33 mouse cellular contexts compared by ENCODE assay signal in the genomic region with DNA sequence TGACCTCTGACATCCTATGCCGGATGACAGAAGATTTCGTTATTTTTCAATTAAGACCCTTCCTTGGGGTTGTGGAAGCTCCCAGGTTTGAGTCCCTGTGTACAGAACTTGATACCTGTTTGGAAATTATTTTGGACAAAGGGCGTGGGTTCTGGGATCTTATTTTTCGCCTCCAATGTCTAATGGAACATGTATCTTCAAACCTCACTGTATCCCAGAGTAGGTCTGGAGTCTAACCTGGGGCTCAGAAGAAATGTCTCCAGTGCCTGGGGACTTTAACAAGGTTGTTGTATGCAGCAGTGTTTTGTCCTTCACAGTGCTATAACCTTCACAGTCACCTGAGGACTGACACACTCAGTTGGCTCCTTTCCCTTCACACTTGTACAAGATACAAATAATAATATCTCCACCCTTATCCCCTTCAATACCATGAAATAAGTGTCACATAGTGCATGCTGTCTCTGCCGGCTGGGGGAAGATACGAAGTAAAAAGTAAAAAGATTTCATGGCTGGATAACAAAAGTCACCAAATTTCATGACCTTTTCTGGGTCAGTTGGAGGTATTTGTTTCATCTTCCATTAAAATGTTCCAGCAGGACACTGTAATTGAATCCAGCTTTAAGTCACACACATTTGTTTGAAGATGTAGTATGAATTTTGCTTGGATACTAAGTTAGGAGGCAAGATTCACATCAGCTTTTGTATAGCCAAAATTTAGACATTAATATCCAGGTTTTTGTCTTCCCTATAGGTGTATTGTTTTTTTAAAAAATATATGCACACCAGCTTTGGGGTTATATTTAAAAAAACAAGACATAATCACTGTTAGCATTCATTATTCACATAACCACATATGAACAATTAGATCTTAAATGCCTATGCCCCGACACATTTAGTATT. TPM values are rescaled to one million over a fixed set of nuclear protein-coding genes. Genes with fewer than 3 reads are reported as not detected.
DNase-seq lines count a peak whose midpoint lies in the region; ATAC-seq lines count a peak whose summit lies in the region.
"Had no signal": no experiment of that assay in that cellular context is flagged by ENCODE, and none has a peak within 500 bp of the region (broad histone marks: within the 10 kb centered on the region; RNA-seq: fewer than 3 reads in every experiment).

No protein-coding gene starts in this region.

- no peak overlapping the region for H3K27ac ChIP-seq in midbrain, embryonic 11.5 days (ENCODE audit: low read depth, low read length)
- H3K27ac ChIP-seq in midbrain, embryonic 14.5 days (replicated peaks; ENCODE audit: low read depth, low read length), result no peak overlapping the region
- H3K27ac ChIP-seq: embryonic facial prominence, embryonic 15.5 days; hindbrain, postnatal 0 days; limb, embryonic 15.5 days; liver, embryonic 14.5 days had no signal

- DNase-seq in embryo, embryonic 11 days, result peak; percentile 27
- no peak for DNase-seq in embryo, embryonic 10.5 days (ENCODE audit: low spot score)
- DNase-seq in kidney, adult 9 months, result peak; percentile 22
- no peak for DNase-seq in kidney, adult 11 months
- peak; percentile 94 for DNase-seq in midbrain, embryonic 11.5 days (ENCODE audit: low spot score, missing footprints)
- DNase-seq in midbrain, embryonic 14.5 days, result no peak
- DNase-seq in layer of hippocampus, postnatal 14 days (ENCODE audit: low spot score in 2 of 2), result no peak
- no peak for DNase-seq in B cell, adult 2 months
- DNase-seq: adrenal gland, adult 8-10 months; cerebellum, adult 11-12 months; cerebellum, postnatal 10 days; gastrocnemius, postnatal 10 days; lung, embryonic 14.5 days; retina, postnatal 1 day; right cerebral cortex, postnatal 25 days; spleen, adult 18-20 months had no signal

- no peaks in the 10 kb centered on the region for H3K36me3 ChIP-seq in midbrain, embryonic 11.5 days (ENCODE audit: control insufficient read depth, insufficient read depth, low read length)
- no peaks in the 10 kb centered on the region for H3K36me3 ChIP-seq in midbrain, embryonic 14.5 days (ENCODE audit: control insufficient read depth, insufficient read depth, low read length)
- H3K36me3 ChIP-seq: embryonic facial prominence, embryonic 15.5 days; limb, embryonic 15.5 days had no signal

- no peaks in the 10 kb centered on the region for H3K9me3 ChIP-seq in midbrain, embryonic 11.5 days (ENCODE audit: control insufficient read depth, low read length)
- no peaks in the 10 kb centered on the region for H3K9me3 ChIP-seq in midbrain, embryonic 14.5 days (ENCODE audit: control insufficient read depth, low read length)
- H3K9me3 ChIP-seq: embryonic facial prominence, embryonic 15.5 days; limb, embryonic 15.5 days had no signal

- peaks cover 98% of the 10 kb centered on the region for H3K27me3 ChIP-seq in midbrain, embryonic 11.5 days (ENCODE audit: control insufficient read depth, insufficient read depth, low read length)
- H3K27me3 ChIP-seq in midbrain, embryonic 14.5 days (ENCODE audit: control insufficient read depth, insufficient read depth, low read length), result peaks cover 99% of the 10 kb centered on the region

- WGBS in midbrain, embryonic 11.5 days, result 8% methylated on average over 7 of the region's 7 CpGs
- WGBS in midbrain, embryonic 14.5 days, result 9% methylated on average over 7 of the region's 7 CpGs

- peaks cover 4% of the 10 kb centered on the region; the same call in 1 of the 2 replicates for H3K4me1 ChIP-seq in midbrain, embryonic 11.5 days (ENCODE audit: control insufficient read depth, insufficient read depth, low read length)
- no peaks in the 10 kb centered on the region for H3K4me1 ChIP-seq in midbrain, embryonic 14.5 days (ENCODE audit: control insufficient read depth, insufficient read depth, low read length)

- H3K4me2 ChIP-seq in midbrain, embryonic 11.5 days, result no peak overlapping the region
- H3K4me2 ChIP-seq in midbrain, embryonic 14.5 days (ENCODE audit: low read length), result no peak overlapping the region
- H3K4me2 ChIP-seq: embryonic facial prominence, embryonic 15.5 days; heart, embryonic 11.5 days; limb, embryonic 15.5 days; lung, embryonic 14.5 days had no signal

- no peak overlapping the region for H3K9ac ChIP-seq in midbrain, embryonic 11.5 days (ENCODE audit: low read length)
- H3K9ac ChIP-seq in midbrain, embryonic 14.5 days (replicated peaks; ENCODE audit: low read length), result no peak overlapping the region
- H3K9ac ChIP-seq: embryonic facial prominence, embryonic 15.5 days; limb, embryonic 15.5 days; liver, embryonic 14.5 days; lung, embryonic 14.5 days had no signal

- H3K4me3 ChIP-seq in midbrain, embryonic 11.5 days (ENCODE audit: low read depth, low read length), result no peak overlapping the region
- H3K4me3 ChIP-seq in midbrain, embryonic 14.5 days (replicated peaks; ENCODE audit: low read depth, low read length), result no peak overlapping the region
- H3K4me3 ChIP-seq: embryonic facial prominence, embryonic 15.5 days; limb, embryonic 15.5 days; myocyte had no signal

- no peak for ATAC-seq in midbrain, embryonic 11.5 days (ENCODE audit: low FRiP score)
- no peak for ATAC-seq in midbrain, embryonic 14.5 days (ENCODE audit: low FRiP score, low TSS enrichment)
- ATAC-seq: CD4-positive, CD25-positive, alpha-beta regulatory T cell, adult 4 months; forebrain, embryonic 16.5 days; hindbrain, postnatal 0 days; midbrain, embryonic 16.5 days had no signal

RNA-seq across cellular contexts. Expression of gene Hoxb9, which starts 4.0 kb away (rescaled TPM):
- not detected in 2 replicates for polyA plus RNA-seq in midbrain, embryonic 11.5 days (2014; fragmentation: Nextera tagmentation; extraction: Ambion mirVana)
- polyA plus RNA-seq in midbrain, embryonic 14.5 days (2014; fragmentation: Nextera tagmentation; extraction: Ambion mirVana), result not detected in 2 replicates
- total RNA-seq in layer of hippocampus, postnatal 14 days (2021), result not detected
- total RNA-seq: granulocyte monocyte progenitor cell, adult 5-6 weeks; hindbrain, postnatal 0 days; layer of hippocampus, adult 8-10 months; left cerebral cortex, postnatal 25 days; megakaryocyte, adult 5-6 weeks had no signal
- polyA plus RNA-seq: cortical plate, adult 2 months; embryonic facial prominence, embryonic 15.5 days; forebrain, embryonic 16.5 days; heart, postnatal 0 days; hindbrain, postnatal 0 days; midbrain, embryonic 16.5 days had no signal

RNA-seq across cellular contexts. Expression of gene Hoxb8, which starts 14.4 kb away (rescaled TPM):
- polyA plus RNA-seq in midbrain, embryonic 11.5 days (2014; fragmentation: Nextera tagmentation; extraction: Ambion mirVana), result not detected in 2 replicates
- polyA plus RNA-seq in midbrain, embryonic 14.5 days (2014; fragmentation: Nextera tagmentation; extraction: Ambion mirVana), result not detected in 2 replicates
- total RNA-seq in layer of hippocampus, postnatal 14 days (2021), result not detected
- total RNA-seq: granulocyte monocyte progenitor cell, adult 5-6 weeks; hematopoietic stem cell, adult 5-6 weeks; layer of hippocampus, adult 8-10 months; left cerebral cortex, postnatal 25 days; megakaryocyte, adult 5-6 weeks had no signal
- polyA plus RNA-seq: CD4-positive, CD25-positive, alpha-beta regulatory T cell, adult 4 months; cortical plate, adult 2 months; embryonic facial prominence, embryonic 15.5 days; forebrain, embryonic 16.5 days; heart, postnatal 0 days; midbrain, embryonic 16.5 days; thymus, postnatal 0 days had no signal

RNA-seq across cellular contexts. Expression of gene Hoxb7, which starts 19.2 kb away (rescaled TPM):
- polyA plus RNA-seq in midbrain, embryonic 11.5 days (2014; fragmentation: Nextera tagmentation; extraction: Ambion mirVana), result not detected in 2 replicates
- polyA plus RNA-seq in midbrain, embryonic 14.5 days (2014; fragmentation: Nextera tagmentation; extraction: Ambion mirVana), result not detected in 2 replicates
- not detected for total RNA-seq in layer of hippocampus, postnatal 14 days (2021)
- total RNA-seq: granulocyte monocyte progenitor cell, adult 5-6 weeks; hematopoietic stem cell, adult 5-6 weeks; layer of hippocampus, adult 8-10 months; left cerebral cortex, postnatal 25 days; megakaryocyte, adult 5-6 weeks had no signal
- polyA plus RNA-seq: CD4-positive, CD25-positive, alpha-beta regulatory T cell, adult 4 months; cortical plate, adult 2 months; embryonic facial prominence, embryonic 15.5 days; forebrain, embryonic 16.5 days; midbrain, embryonic 16.5 days; thymus, postnatal 0 days had no signal

RNA-seq across cellular contexts. Expression of gene Hoxb6, which starts 25.0 kb away (rescaled TPM):
- not detected in 2 replicates for polyA plus RNA-seq in midbrain, embryonic 11.5 days (2014; fragmentation: Nextera tagmentation; extraction: Ambion mirVana)
- not detected in 2 replicates for polyA plus RNA-seq in midbrain, embryonic 14.5 days (2014; fragmentation: Nextera tagmentation; extraction: Ambion mirVana)
- not detected for total RNA-seq in layer of hippocampus, postnatal 14 days (2021)
- total RNA-seq: granulocyte monocyte progenitor cell, adult 5-6 weeks; layer of hippocampus, adult 8-10 months; left cerebral cortex, postnatal 25 days; megakaryocyte, adult 5-6 weeks had no signal
- polyA plus RNA-seq: CD4-positive, CD25-positive, alpha-beta regulatory T cell, adult 4 months; cortical plate, adult 2 months; embryonic facial prominence, embryonic 15.5 days; forebrain, embryonic 16.5 days; heart, postnatal 0 days; midbrain, embryonic 16.5 days; myocyte had no signal

RNA-seq across cellular contexts. Expression of gene Hoxb5, which starts 35.9 kb away (rescaled TPM):
- polyA plus RNA-seq in midbrain, embryonic 11.5 days (2014; fragmentation: Nextera tagmentation; extraction: Ambion mirVana), result not detected in 2 replicates
- polyA plus RNA-seq in midbrain, embryonic 14.5 days (2014; fragmentation: Nextera tagmentation; extraction: Ambion mirVana), result not detected in 2 replicates
- not detected for total RNA-seq in layer of hippocampus, postnatal 14 days (2021)
- total RNA-seq: layer of hippocampus, adult 8-10 months; left cerebral cortex, postnatal 25 days; megakaryocyte, adult 5-6 weeks had no signal
- polyA plus RNA-seq: CD4-positive, CD25-positive, alpha-beta regulatory T cell, adult 4 months; cortical plate, adult 2 months; embryonic facial prominence, embryonic 15.5 days; forebrain, embryonic 16.5 days; midbrain, embryonic 16.5 days; myocyte had no signal

Comparison
In these comparisons a context has a peak if more than half of its experiments do, and no peak if none do; other contexts are left out.
1. DNase-seq: peak in embryo, embryonic 11 days (single experiment), kidney, adult 9 months (single experiment) and midbrain, embryonic 11.5 days (single experiment); none in embryo, embryonic 10.5 days (single experiment), kidney, adult 11 months (single experiment), midbrain, embryonic 14.5 days (single experiment), layer of hippocampus, postnatal 14 days (0 of 2) and B cell, adult 2 months (0 of 2).